Mouse (Mus musculus): ENCODE results near the gene Tigit.

Gene Tigit

GRCm38 (mm10) chr16:43663978-43664579 is at the start of gene Tigit:
Tigit (minus strand) TSS chr16:43664146.
- TF ChIP-seq GATA4 (IDR thresholded peaks at IDR 0.05; ENCODE audit: insufficient replicate concordance, low read length) = no peak

DNA sequence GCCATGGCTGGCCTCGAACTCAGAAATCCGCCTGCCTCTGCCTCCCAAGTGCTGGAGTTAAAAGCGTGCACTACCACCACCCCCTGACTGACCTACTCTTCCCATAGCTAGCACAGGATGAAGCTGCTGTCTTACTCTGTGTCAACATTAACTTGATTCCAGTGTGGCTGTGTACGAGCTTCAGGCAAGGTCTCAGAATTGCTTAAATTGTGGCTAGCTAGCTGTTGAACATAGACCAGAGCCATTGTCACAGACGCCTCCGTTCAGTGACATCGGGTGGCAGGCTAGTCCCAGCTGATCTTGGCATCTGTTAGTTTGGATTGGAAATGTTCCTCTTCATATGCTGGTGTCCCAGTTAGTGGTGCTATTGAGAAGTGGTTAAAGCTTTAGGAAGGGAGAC is 47.4 kb upstream of the Tigit start:
- no peak for TF ChIP-seq GATA4 (IDR thresholded peaks at IDR 0.05; ENCODE audit: insufficient replicate concordance, low read length)

DNA sequence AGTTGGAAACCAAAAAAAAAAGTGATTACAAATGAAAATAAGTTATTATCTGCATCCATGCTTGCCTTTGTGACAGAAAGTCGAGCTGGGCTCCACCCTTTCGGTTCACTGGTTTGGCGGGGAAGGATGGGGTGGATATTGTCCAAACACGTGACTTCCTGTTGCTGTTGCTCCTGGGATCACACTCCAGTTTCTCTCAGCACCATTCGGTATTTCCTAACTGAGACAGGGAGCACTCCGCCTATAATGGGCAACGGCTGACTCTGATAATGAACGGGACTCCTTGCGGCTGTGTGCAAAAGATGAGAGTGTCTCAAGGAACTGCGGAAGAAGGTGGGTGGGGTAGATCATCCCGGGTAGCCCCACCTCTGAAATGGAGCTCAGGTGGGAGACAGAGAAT is 46.7 kb upstream of the Tigit start:
- no peak; the same call in 1 of the 2 replicates for TF ChIP-seq GATA4 (IDR thresholded peaks at IDR 0.05; ENCODE audit: insufficient replicate concordance, low read length)

GRCm38 (mm10) chr16:43710134-43710475 is 46.2 kb upstream of the Tigit start:
- no peak for TF ChIP-seq GATA4 (IDR thresholded peaks at IDR 0.05; ENCODE audit: insufficient replicate concordance, low read length)

- TF ChIP-seq GATA4 (IDR thresholded peaks at IDR 0.05; ENCODE audit: insufficient replicate concordance, low read length) = no peak
These were observed 45.6 kb upstream of the Tigit start for GRCm38 (mm10) chr16:43709432-43710133.

GRCm38 (mm10) chr16:43709062-43709413 is 45.1 kb upstream of the Tigit start:
- no peak for TF ChIP-seq GATA4 (IDR thresholded peaks at IDR 0.05; ENCODE audit: insufficient replicate concordance, low read length)

- TF ChIP-seq GATA4 (IDR thresholded peaks at IDR 0.05; ENCODE audit: insufficient replicate concordance, low read length) = no peak
These were observed 44.6 kb upstream of the Tigit start for GRCm38 (mm10) chr16:43708335-43709061.

- TF ChIP-seq GATA4 (IDR thresholded peaks at IDR 0.05; ENCODE audit: insufficient replicate concordance, low read length) = no peak
These were observed 38.0 kb upstream of the Tigit start for GRCm38 (mm10) chr16:43701765-43702504.

- no peak for TF ChIP-seq GATA4 (IDR thresholded peaks at IDR 0.05; ENCODE audit: insufficient replicate concordance, low read length)
These were observed 36.6 kb upstream of the Tigit start for GRCm38 (mm10) chr16:43700575-43700974.

GRCm38 (mm10) chr16:43698735-43699649 is 35.0 kb upstream of the Tigit start:
- no peak for TF ChIP-seq GATA4 (IDR thresholded peaks at IDR 0.05; ENCODE audit: insufficient replicate concordance, low read length)

DNA sequence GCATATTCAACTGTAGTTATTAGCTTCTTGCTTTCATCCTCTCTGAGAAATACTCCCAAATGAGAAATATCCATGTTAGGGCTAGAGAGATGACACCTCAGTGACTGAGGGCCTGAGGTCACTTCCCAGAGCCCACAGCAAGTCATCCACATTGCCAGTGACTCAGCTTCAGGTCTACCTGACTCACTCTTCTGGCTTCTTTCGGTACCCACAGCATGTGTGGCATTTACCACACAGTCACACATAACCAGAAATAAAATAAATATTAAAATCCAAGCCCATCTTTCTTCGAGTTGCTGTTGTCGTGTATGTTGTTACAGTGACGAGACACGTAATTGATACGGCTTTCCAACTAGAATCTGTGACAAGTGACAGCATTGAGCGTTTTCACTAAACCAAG is 33.8 kb upstream of the Tigit start:
- no peak for TF ChIP-seq GATA4 (IDR thresholded peaks at IDR 0.05; ENCODE audit: insufficient replicate concordance, low read length)

DNA sequence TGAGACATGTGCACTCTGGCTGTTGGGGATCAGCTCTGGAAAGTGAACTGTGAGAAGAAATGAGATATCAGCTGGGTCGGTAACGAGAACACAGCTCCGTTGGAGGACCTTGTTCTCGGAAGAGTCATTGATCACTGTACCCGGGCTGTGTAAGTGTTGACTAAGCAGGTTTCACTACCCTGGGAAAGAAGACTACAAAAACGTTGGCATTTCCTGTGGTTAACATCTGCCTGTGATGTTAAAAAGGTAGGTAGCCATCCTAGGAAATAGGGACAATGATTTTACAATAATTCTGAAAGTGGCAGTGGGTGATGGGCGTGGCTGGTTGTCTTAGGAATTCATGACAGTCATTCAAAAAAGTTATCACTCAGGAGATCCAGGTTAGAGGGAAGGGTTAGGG is 31.9 kb upstream of the Tigit start:
- no peak for TF ChIP-seq GATA4 (IDR thresholded peaks at IDR 0.05; ENCODE audit: insufficient replicate concordance, low read length)

- TF ChIP-seq GATA4 (IDR thresholded peaks at IDR 0.05; ENCODE audit: insufficient replicate concordance, low read length) = no peak
These were observed 30.2 kb upstream of the Tigit start for GRCm38 (mm10) chr16:43694104-43694503.

- no peak for TF ChIP-seq GATA4 (IDR thresholded peaks at IDR 0.05; ENCODE audit: insufficient replicate concordance, low read length)
These were observed 28.7 kb upstream of the Tigit start for GRCm38 (mm10) chr16:43692611-43693010.

- TF ChIP-seq GATA4 (IDR thresholded peaks at IDR 0.05; ENCODE audit: insufficient replicate concordance, low read length) = no peak
These were observed 27.8 kb upstream of the Tigit start for GRCm38 (mm10) chr16:43691741-43692140.

All from liver, adult (tissue).